Mouse (Mus musculus) heart, postnatal 0 days (tissue): ENCODE data around the gene Fabp6.

Experiments
- CTCF ChIP-seq: IDR thresholded peaks from 2 replicates; pipeline ENCODE4 v1.5.1; 2016; ENCODE audit warnings: antibody characterized with exemption, control low read depth, low read depth
- EP300 ChIP-seq: IDR thresholded peaks from 2 replicates; pipeline ENCODE4 v1.6.1; 2016; ENCODE audit warnings: antibody characterized with exemption, low read depth

DNA sequence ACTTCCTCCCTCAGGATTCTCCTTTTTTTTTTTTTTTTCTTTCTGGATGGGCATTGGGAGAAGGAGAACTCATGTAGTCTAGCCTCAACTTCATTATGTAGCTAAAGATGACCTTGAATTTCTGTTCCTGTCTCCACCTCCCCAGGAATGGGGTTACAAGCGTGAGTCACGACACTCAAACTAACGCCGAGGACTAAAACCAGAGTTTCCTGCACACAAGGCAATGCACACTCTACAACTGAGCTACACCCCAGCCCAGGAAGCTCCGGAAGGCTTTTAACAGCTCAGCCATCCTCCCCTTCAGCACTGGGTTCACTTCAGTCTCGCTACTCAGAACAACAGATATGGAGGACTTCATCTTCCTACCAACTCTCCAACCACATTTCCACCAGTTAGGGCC, 3.6 kb upstream of the Fabp6 start:
- TF ChIP-seq EP300 (no peak), CTCF (no peak)
